Mouse (Mus musculus) small intestine, adult 2 months (tissue): ENCODE measurements around the gene Gm9918.

Experiments
- CTCF ChIP-seq: fragments of 200-500 bp; IDR thresholded peaks from 2 replicates; pipeline ENCODE4 v1.5.1; 2012; ENCODE audit warnings: low read depth, mild to moderate bottlenecking, control low read depth, inconsistent platforms, low read length, moderate library complexity, mixed read lengths; ENCODE audit not compliant: insufficient replicate concordance, insufficient read length; ENCODE audit errors: extremely low read depth
- POLR2A ChIP-seq: fragments of 200-500 bp; IDR thresholded peaks from 2 replicates; pipeline ENCODE4 v1.6.1; 2012; ENCODE audit warnings: low read depth, mild to moderate bottlenecking, control low read depth, inconsistent platforms, low read length, moderate library complexity

GRCm38 (mm10) chr15:102258076-102258470 lies 12.3 kb upstream of the Gm9918 start:
- TF ChIP-seq CTCF = no peak
- TF ChIP-seq POLR2A = no peak
